Mouse (Mus musculus): ENCODE data around the gene Podxl. TPM values are rescaled to one million over a fixed set of nuclear protein-coding genes. Genes with fewer than 3 reads are reported as not detected.

The Podxl gene
- polyA plus RNA-seq, 1 experiment from 2014 or later = 26.0 TPM

GRCm38 (mm10) chr6:31597136-31597460 lies 33.3 kb upstream of the Podxl start:
- Histone ChIP-seq H3K4me1 (ENCODE audit: control insufficient read depth, insufficient read depth, low read length) (peaks cover 34% of the 10 kb centered on the region), H3K4me3 (ENCODE audit: low read depth, low read length) (no peak overlapping the region), H3K27me3 (ENCODE audit: control insufficient read depth, insufficient read depth, low read length) (no peaks in the 10 kb centered on the region), H3K9me3 (replicated peaks; ENCODE audit: control insufficient read depth, low read length) (no peaks in the 10 kb centered on the region), H3K36me3 (ENCODE audit: control insufficient read depth, insufficient read depth, low read length) (no peaks in the 10 kb centered on the region), H3K4me2 (peak overlapping the region; percentile 6; the same call in 1 of the 2 replicates), H3K27ac (ENCODE audit: low read depth, low read length) (peak overlapping the region; percentile 74), H3K9ac (ENCODE audit: low read depth, low read length) (0 out of 2 replicates have a peak overlapping the region, but pooled peaks have one; percentile 11)
- 51% methylated on average over 4 of the region's 4 CpGs for WGBS (ENCODE audit: insufficient replicate concordance)
- ATAC-seq (replicated peaks; ENCODE audit: insufficient number of reproducible peaks, low FRiP score, low TSS enrichment) = no peak

- 0 out of 2 replicates have a peak overlapping the region, but pooled peaks have one; percentile 11 for H3K9ac ChIP-seq (ENCODE audit: low read depth, low read length)
- no peaks in the 10 kb centered on the region for H3K27me3 ChIP-seq (ENCODE audit: control insufficient read depth, insufficient read depth, low read length)
- 38% methylated on average over 20 of the region's 20 CpGs for WGBS (ENCODE audit: insufficient replicate concordance)
- peaks cover 29% of the 10 kb centered on the region for H3K4me1 ChIP-seq (ENCODE audit: control insufficient read depth, insufficient read depth, low read length)
- no peak overlapping the region for H3K4me3 ChIP-seq (ENCODE audit: low read depth, low read length)
- H3K4me2 ChIP-seq = peak overlapping the region; percentile 6; the same call in 1 of the 2 replicates
- H3K27ac ChIP-seq (ENCODE audit: low read depth, low read length) = peak overlapping the region; percentile 74
- H3K36me3 ChIP-seq (ENCODE audit: control insufficient read depth, insufficient read depth, low read length) = no peaks in the 10 kb centered on the region
- ATAC-seq (replicated peaks; ENCODE audit: insufficient number of reproducible peaks, low FRiP score, low TSS enrichment) = no peak
- H3K9me3 ChIP-seq (replicated peaks; ENCODE audit: control insufficient read depth, low read length) = no peaks in the 10 kb centered on the region
These were observed 32.8 kb upstream of the Podxl start for GRCm38 (mm10) chr6:31596346-31597135.

- Histone ChIP-seq H3K4me1 (ENCODE audit: control insufficient read depth, insufficient read depth, low read length) (peaks cover 36% of the 10 kb centered on the region), H3K27me3 (ENCODE audit: control insufficient read depth, insufficient read depth, low read length) (no peaks in the 10 kb centered on the region), H3K4me2 (no peak overlapping the region), H3K4me3 (ENCODE audit: low read depth, low read length) (no peak overlapping the region), H3K9me3 (replicated peaks; ENCODE audit: control insufficient read depth, low read length) (no peaks in the 10 kb centered on the region), H3K27ac (ENCODE audit: low read depth, low read length) (peak overlapping the region; percentile 50), H3K9ac (ENCODE audit: low read depth, low read length) (no peak overlapping the region), H3K36me3 (ENCODE audit: control insufficient read depth, insufficient read depth, low read length) (no peaks in the 10 kb centered on the region)
- 82% methylated on average over 1 of the region's 1 CpGs for WGBS (ENCODE audit: insufficient replicate concordance)
- no peak for ATAC-seq (replicated peaks; ENCODE audit: insufficient number of reproducible peaks, low FRiP score, low TSS enrichment)
These were observed 28.9 kb upstream of the Podxl start for GRCm38 (mm10) chr6:31592579-31593238.

- 20% methylated on average over 2 of the region's 2 CpGs for WGBS (ENCODE audit: insufficient replicate concordance)
- peak overlapping the region; percentile 50 for H3K27ac ChIP-seq (ENCODE audit: low read depth, low read length)
- no peaks in the 10 kb centered on the region for H3K9me3 ChIP-seq (replicated peaks; ENCODE audit: control insufficient read depth, low read length)
- H3K4me3 ChIP-seq (ENCODE audit: low read depth, low read length) = no peak overlapping the region
- H3K27me3 ChIP-seq (ENCODE audit: control insufficient read depth, insufficient read depth, low read length) = no peaks in the 10 kb centered on the region
- H3K9ac ChIP-seq (ENCODE audit: low read depth, low read length) = no peak overlapping the region
- H3K4me1 ChIP-seq (ENCODE audit: control insufficient read depth, insufficient read depth, low read length) = peaks cover 40% of the 10 kb centered on the region
- no peak for ATAC-seq (replicated peaks; ENCODE audit: insufficient number of reproducible peaks, low FRiP score, low TSS enrichment)
- no peaks in the 10 kb centered on the region for H3K36me3 ChIP-seq (ENCODE audit: control insufficient read depth, insufficient read depth, low read length)
- no peak overlapping the region for H3K4me2 ChIP-seq
These were observed 28.3 kb upstream of the Podxl start for GRCm38 (mm10) chr6:31592128-31592527.

- Histone ChIP-seq H3K9me3 (replicated peaks; ENCODE audit: control insufficient read depth, low read length) (no peaks in the 10 kb centered on the region), H3K4me3 (ENCODE audit: low read depth, low read length) (no peak overlapping the region), H3K4me2 (no peak overlapping the region), H3K27ac (ENCODE audit: low read depth, low read length) (no peak overlapping the region), H3K4me1 (ENCODE audit: control insufficient read depth, insufficient read depth, low read length) (peaks cover 41% of the 10 kb centered on the region), H3K36me3 (ENCODE audit: control insufficient read depth, insufficient read depth, low read length) (no peaks in the 10 kb centered on the region), H3K27me3 (ENCODE audit: control insufficient read depth, insufficient read depth, low read length) (no peaks in the 10 kb centered on the region), H3K9ac (ENCODE audit: low read depth, low read length) (no peak overlapping the region)
- ATAC-seq (replicated peaks; ENCODE audit: insufficient number of reproducible peaks, low FRiP score, low TSS enrichment) = no peak
- 76% methylated on average over 3 of the region's 3 CpGs for WGBS (ENCODE audit: insufficient replicate concordance)
These were observed 27.9 kb upstream of the Podxl start for GRCm38 (mm10) chr6:31591676-31592075.

DNA sequence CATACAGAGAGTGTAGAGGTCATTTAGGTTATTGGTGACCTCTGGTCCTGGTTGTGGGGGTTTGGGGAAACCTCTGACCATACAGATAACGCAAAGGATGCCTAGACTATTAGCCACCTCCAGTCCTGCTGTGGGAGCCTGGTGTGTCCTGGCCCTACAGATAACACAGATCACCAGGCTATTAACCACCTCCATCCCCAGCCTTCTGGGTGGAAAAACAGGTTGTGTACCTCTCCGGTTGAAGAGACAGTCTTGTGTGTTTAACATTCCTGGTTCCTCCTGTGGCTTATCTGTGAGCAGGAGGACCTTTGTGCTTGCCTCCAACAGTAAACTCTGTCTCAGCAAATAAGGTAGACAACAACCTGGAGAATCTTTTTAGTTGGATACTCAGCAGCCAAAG lies 27.0 kb upstream of the Podxl start:
- Histone ChIP-seq H3K9me3 (replicated peaks; ENCODE audit: control insufficient read depth, low read length) (no peaks in the 10 kb centered on the region), H3K27me3 (ENCODE audit: control insufficient read depth, insufficient read depth, low read length) (no peaks in the 10 kb centered on the region), H3K4me2 (no peak overlapping the region), H3K9ac (ENCODE audit: low read depth, low read length) (no peak overlapping the region), H3K36me3 (ENCODE audit: control insufficient read depth, insufficient read depth, low read length) (no peaks in the 10 kb centered on the region), H3K4me1 (ENCODE audit: control insufficient read depth, insufficient read depth, low read length) (peaks cover 47% of the 10 kb centered on the region), H3K27ac (ENCODE audit: low read depth, low read length) (no peak overlapping the region), H3K4me3 (ENCODE audit: low read depth, low read length) (no peak overlapping the region)
- ATAC-seq (replicated peaks; ENCODE audit: insufficient number of reproducible peaks, low FRiP score, low TSS enrichment) = no peak
- WGBS (ENCODE audit: insufficient replicate concordance) = 42% methylated on average over 2 of the region's 2 CpGs

- WGBS (ENCODE audit: insufficient replicate concordance) = 43% methylated on average over 3 of the region's 3 CpGs
- Histone ChIP-seq H3K4me1 (ENCODE audit: control insufficient read depth, insufficient read depth, low read length) (peaks cover 54% of the 10 kb centered on the region), H3K9me3 (replicated peaks; ENCODE audit: control insufficient read depth, low read length) (no peaks in the 10 kb centered on the region)
These were observed 25.5 kb upstream of the Podxl start for GRCm38 (mm10) chr6:31589268-31589667.

DNA sequence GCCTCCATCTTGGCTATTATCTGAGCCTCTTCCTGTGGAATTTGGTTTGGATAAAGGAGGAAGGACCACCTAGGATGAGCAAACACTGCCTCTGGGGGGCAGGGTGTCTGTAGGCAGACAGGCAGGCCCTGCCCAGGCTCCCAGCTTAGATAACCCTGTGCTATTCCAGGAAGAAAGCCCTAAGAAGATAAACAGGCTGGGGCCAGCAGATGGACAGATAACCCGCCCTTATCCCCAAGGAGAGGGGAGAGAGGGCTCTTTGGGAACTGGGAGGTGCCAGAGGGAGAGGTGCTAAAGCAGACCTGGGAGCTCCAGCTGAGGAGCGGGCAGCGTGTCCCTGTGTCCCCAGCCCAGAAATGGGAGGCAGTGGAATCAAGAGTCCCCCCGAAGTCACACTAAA lies 23.9 kb upstream of the Podxl start:
- WGBS (ENCODE audit: insufficient replicate concordance) = 23% methylated on average over 4 of the region's 4 CpGs
- no peak overlapping the region for H3K27ac ChIP-seq (ENCODE audit: low read depth, low read length)
- H3K4me3 ChIP-seq (ENCODE audit: low read depth, low read length) = no peak overlapping the region
- no peaks in the 10 kb centered on the region for H3K9me3 ChIP-seq (replicated peaks; ENCODE audit: control insufficient read depth, low read length)
- no peak overlapping the region for H3K9ac ChIP-seq (ENCODE audit: low read depth, low read length)
- peak; percentile 71 for ATAC-seq (replicated peaks; ENCODE audit: insufficient number of reproducible peaks, low FRiP score, low TSS enrichment)
- no peaks in the 10 kb centered on the region for H3K36me3 ChIP-seq (ENCODE audit: control insufficient read depth, insufficient read depth, low read length)
- no peaks in the 10 kb centered on the region for H3K27me3 ChIP-seq (ENCODE audit: control insufficient read depth, insufficient read depth, low read length)
- H3K4me1 ChIP-seq (ENCODE audit: control insufficient read depth, insufficient read depth, low read length) = peaks cover 45% of the 10 kb centered on the region
- H3K4me2 ChIP-seq = no peak overlapping the region

More at GRCm38 (mm10) chr6:31589268-31589667, 25.5 kb upstream of the Podxl start:
- ATAC-seq (replicated peaks; ENCODE audit: insufficient number of reproducible peaks, low FRiP score, low TSS enrichment) = no peak
- Histone ChIP-seq H3K4me2 (no peak overlapping the region), H3K36me3 (ENCODE audit: control insufficient read depth, insufficient read depth, low read length) (no peaks in the 10 kb centered on the region), H3K27ac (ENCODE audit: low read depth, low read length) (no peak overlapping the region), H3K9ac (ENCODE audit: low read depth, low read length) (no peak overlapping the region), H3K4me3 (ENCODE audit: low read depth, low read length) (no peak overlapping the region), H3K27me3 (ENCODE audit: control insufficient read depth, insufficient read depth, low read length) (no peaks in the 10 kb centered on the region)

All from heart, embryonic 11.5 days (tissue).